Mouse (Mus musculus) naive thymus-derived CD4-positive, alpha-beta T cell, adult 2 months (primary cell): Measurements from ENCODE around the gene Synpr.

Experiments used
- DNase-seq: peaks from one replicate; pipeline ENCODE4 v3.0.0-alpha.2; 2011; ENCODE audit warnings: low read depth

Synpr gene

GRCm38 (mm10) chr14:13355569-13356362 lies 71.2 kb downstream of the Synpr start:
- peak; percentile 40 for DNase-seq

DNA sequence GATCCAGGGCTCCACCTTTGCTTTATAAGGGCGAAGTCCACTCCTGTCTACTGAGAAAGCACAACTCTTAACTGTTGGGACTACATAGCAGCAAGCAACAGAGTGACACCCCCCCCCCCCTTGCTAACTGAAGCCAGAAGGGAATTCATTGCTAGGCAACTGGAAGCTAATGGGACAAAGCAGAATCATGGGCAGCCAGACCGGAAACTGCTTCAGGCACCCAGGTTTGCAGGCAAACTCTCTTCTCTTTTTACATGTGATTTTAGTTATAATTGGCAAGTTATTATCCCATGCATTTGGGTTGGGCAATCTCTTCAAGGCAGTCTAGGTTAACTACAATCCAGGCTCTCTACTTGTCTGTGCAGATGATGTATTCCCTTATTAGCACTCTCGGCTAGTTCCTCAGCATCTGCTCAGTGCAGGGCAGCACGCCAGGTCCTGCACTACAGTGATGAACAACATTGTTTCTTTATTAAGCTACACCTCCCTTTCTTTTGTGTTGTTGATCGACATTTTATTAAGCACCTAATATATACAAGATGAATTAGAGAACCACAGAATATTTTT lies 72.6 kb downstream of the Synpr start:
- no peak for DNase-seq

DNA sequence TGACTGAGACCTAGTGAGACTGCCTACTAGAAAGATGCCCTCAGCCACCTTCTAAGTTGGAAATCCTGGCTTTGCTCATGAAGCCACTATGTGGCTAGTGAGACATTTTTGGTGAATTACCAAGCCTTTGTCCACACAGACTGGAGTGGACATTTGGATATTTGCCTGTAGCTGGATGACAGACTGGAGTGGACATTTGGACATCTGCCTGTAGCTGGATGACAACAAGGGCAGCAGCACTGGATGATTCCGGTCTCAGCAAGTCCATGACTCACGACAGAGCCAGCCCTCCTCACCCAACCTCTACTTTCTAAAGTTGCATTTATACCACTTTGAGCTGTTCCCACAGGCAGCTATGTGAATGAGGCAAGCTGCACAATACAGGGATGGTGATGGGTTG lies 73.5 kb downstream of the Synpr start:
- DNase-seq: no peak

- no peak for DNase-seq
Observed at GRCm38 (mm10) chr14:13361184-13361583, 76.6 kb downstream of the Synpr start.

- no peak for DNase-seq
Observed at GRCm38 (mm10) chr14:13361642-13362041, 77.1 kb downstream of the Synpr start.

GRCm38 (mm10) chr14:13368309-13368708 lies 83.7 kb downstream of the Synpr start:
- no peak for DNase-seq

- DNase-seq: no peak
Observed at GRCm38 (mm10) chr14:13389081-13389480, 104.5 kb downstream of the Synpr start.

- DNase-seq: no peak
Observed at GRCm38 (mm10) chr14:13389954-13390353, 105.4 kb downstream of the Synpr start.

DNA sequence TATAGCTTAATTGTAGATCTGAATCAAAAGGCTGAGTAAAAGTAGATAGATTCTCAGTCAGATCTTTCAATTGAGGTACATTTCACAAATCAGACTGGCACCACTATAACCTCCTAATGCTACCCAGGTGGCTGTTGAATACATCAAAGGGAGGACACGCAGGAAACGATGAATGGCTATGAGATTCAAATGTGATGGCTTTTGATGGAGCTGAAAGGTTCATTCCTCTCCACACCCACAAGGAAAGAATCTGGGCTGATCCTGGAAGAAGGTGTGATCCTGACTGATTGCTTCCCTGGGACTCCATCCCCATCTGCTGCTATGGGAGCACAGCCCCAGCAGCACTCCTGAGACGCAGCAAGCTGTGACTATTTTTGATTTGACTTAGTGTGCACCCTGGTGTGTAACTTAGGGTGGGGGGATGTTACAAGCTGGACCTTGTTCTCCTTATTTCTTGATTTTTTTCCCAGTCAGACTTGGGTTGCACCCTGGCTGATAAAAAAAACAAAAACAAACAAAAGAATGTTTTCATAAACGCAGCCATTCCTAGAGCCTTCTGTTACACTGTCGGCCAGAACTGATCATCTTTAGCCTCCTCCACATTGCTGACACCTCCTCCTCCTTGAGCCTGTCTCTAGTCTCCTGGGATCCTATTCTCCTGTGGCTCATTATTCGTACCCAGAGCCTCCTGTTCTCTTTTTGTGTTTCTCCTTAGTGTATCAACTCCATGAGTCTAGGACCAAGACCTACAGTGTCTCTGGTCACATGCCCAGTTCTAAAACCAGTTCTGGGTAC lies 114.8 kb downstream of the Synpr start:
- DNase-seq: no peak

DNA sequence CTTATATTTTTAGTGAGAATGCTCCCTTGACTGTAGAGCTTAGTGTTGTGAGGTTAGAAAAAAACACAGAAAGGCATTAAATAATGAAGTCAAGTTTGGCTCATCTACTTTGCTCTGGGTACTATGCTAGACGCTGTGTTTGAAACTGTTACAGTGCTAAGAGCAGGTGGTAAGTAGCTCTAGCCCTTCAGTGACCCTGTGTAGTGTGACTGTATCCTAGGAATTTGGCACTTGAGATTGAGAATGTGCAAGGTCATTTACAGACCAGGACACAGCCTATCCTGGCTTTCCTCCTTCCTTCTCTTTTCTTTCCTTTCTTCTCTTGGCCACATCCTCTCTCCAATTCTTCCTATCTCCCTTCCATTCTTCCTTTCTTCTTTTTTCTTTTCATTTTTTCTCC lies 127.1 kb downstream of the Synpr start:
- no peak for DNase-seq

GRCm38 (mm10) chr14:13440723-13441122 lies 156.1 kb downstream of the Synpr start:
- no peak for DNase-seq

GRCm38 (mm10) chr14:13444908-13445307 lies 160.3 kb downstream of the Synpr start:
- no peak for DNase-seq

DNA sequence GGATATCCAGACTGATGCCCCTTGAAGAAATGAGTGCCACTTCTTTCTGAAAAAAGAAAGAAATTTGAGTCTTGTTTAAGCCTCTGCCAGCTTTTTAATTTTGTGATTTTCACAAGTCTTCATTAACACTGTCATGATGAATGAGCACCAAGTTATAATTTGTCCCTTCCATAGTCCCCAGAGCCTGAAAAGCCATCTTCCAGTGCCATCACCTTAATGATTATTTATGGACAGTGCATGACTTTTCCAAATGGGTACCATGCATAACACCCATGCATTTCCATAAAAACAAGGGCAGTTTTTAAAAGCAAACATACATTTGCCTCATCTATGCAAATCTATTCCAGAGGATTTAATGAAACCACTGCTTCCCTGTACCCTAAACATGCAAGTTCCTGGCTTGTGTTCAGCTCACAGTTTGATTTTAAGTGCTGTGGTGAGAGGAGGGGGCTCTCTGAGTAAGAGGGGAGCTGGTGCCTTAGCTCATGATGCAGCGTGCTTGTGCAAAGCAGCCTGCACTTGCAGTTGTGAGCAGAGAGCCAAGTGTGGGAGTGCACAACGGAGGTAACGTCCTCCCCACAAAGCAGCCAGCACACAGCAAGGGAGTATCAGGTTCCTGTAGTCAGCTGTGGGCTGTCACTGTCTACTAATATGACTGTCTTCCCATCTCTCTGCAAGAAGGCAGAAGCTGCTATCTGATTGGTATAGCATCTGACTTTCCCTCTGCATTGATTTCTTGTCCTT lies 169.1 kb downstream of the Synpr start:
- DNase-seq: no peak

DNA sequence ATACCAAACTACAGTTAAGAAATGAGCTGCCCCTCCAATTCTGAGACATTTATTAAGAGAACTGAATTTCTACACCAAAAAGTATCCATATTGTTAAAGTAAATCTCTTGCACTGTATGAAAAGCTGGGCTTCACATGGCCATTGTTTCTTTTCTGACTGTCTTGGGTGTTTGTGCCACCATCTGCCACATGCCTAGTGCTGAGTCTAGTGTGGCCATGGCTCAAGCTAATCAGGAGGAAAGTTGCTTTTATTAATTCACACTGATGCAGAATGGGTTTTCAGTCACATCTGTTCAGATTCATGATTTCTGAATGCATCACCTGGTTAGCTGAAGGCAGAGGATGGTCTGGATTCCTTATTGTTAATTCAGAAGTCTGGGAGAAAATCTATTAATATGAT lies 170.4 kb downstream of the Synpr start:
- DNase-seq: no peak

GRCm38 (mm10) chr14:13459333-13459732 lies 174.8 kb downstream of the Synpr start:
- no peak for DNase-seq

GRCm38 (mm10) chr14:13469211-13469610 lies 184.6 kb downstream of the Synpr start:
- DNase-seq: no peak

DNA sequence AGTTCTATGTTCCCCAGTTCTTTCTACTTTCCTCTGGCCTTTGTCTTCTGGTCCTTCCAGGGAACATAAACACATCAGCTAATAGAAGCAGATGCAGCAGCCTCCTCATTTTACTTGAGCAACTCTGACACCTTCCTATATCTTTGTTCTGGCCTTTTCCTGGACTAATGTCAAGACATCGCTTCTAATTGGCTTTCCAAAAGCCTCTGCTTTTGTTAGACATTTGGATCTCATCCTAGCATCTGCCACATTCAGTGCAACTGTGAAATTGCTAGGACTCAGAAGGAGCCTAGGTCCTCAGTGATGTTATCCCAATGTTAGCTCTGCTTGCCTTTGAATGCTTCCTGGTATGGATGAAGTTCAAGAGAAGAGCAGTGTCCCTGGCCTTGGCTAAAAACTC lies 193.2 kb downstream of the Synpr start:
- no peak for DNase-seq

DNA sequence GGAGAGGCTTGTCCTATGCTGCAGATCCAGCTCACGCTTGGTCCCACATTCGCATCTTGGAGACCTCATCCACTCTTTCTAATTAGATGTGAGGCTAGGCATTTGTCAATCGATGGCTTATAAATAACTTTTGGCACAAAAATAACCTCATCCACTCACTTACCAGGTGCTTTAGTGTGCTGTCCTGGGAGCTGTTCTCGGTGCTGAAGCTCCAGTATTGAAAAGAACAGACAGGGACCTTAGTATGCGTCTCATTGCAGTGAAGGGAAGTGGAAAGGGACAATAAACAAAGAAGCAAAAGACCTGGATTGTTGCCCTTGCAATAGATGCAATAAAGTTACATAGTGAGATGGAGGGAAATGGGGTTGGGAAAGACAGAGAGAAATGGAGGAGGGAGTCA lies 220.8 kb downstream of the Synpr start:
- no peak for DNase-seq

DNA sequence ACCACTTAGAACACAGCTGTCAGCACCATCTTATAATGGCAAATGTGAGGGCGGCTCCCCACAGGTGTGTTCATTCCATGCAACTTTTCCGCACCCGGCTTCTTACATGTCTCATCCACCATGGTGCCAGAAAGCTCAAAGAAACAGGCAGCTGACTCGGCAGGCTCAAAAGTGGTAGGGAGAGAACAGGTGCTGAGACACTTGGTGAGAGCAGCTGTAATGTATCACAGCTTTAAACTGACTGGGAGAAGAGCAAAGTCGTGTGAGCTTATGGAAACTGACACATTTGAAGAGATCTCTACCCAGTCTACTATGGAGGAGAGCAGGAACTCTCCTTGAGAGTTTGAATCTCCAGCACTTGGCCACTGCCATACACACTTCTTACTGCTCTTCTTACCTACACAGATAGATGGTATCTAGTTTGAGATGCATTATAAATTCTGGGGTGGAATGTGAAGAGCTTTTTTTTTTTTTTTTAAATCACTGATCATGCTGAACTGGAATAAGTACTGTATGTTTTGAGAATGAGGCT lies 234.1 kb downstream of the Synpr start:
- no peak for DNase-seq

DNA sequence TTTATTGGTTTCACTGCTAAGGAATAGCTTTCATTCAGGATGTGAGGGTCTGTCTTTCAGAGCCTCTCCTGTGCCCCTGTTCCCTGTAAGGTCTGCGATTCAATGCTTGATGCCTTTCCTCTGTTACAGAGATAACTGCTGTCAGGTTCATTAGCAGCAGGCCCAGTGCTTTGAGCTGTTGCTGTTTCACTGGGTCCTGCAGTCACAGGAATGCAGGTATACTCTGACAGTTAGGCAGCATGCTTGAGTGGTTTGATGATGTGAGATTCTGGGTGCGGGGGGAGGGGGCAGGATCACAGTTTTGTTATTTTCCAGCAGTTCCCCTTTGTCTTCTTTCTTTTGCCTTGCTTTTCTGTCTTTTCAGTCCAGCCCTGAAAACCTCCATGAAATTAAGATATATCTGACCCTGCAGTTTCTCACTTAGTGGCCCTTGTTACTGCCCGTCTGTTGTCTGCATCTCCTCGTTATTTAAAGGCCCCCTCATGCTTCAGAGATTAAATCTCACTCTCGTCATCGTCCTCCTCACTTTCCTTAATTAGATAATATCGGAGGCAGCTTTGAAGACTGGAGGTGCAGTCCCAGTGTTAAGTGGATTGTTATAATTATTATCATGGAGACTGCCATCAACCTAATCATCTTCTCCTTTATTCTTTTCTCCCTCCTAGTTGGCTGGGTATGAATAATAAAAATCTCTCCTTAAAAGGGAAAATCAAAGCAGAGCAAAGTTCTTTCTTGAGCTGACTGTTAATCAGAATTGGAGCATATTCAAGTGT lies 234.8 kb downstream of the Synpr start:
- DNase-seq: no peak

DNA sequence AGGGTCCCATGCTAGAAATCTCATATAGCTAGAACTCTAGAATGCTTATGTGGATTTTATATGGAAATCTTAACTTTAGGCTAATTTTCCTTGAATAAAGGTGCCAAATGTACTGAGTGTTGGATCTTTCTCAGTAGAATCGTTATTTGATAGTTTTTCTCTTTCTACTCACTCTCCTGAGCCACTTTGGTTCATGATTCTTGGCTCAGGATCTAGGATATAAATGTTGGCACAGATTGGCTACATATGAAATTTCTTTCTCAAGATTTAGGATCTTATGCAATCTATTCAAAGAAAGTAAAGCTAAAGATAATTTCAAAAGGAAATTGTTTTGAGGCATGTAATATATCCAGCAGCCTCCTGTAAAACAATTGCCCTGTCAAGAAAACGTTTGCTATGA lies 263.2 kb downstream of the Synpr start:
- no peak for DNase-seq
